Mouse (Mus musculus) liver, embryonic 13.5 days (tissue): ENCODE measurements at regions not wholly inside any gene's neighbourhood (a gene's known extent, or its start where the extent isn't known, plus 50 kb on each side); places are given as distances from the start of the nearest gene placed in this dataset.

Source experiments
- ATAC-seq: fragments of 200-750 bp; cut with Nextera tagmentation; 2 replicates; pipeline ENCODE4 v1.8.0; 2017; ENCODE audit warnings: low read depth, mild to moderate bottlenecking, moderate number of reproducible peaks, moderate library complexity
- DNase-seq: peaks from one replicate; pipeline ENCODE4 v3.0.0; 2022
- H3K27ac ChIP-seq: fragments of 300-500 bp; sonication (generic); 2 replicates; pipeline ENCODE4 v1.5.1; 2015; ENCODE audit warnings: moderate library complexity, mild to moderate bottlenecking, inconsistent platforms
- H3K27me3 ChIP-seq: fragments of 300-500 bp; sonication (generic); 2 replicates; pipeline ENCODE4 v1.6.1; 2015; ENCODE audit warnings: mild to moderate bottlenecking, inconsistent platforms
- H3K36me3 ChIP-seq: fragments of 300-500 bp; sonication (generic); 2 replicates; pipeline ENCODE4 v1.6.1; 2015; ENCODE audit warnings: mild to moderate bottlenecking, inconsistent platforms
- H3K4me1 ChIP-seq: fragments of 300-500 bp; sonication (generic); replicated peaks from 2 replicates; pipeline ENCODE4 v1.6.1; 2015; ENCODE audit warnings: inconsistent platforms
- H3K4me2 ChIP-seq: fragments of 300-500 bp; sonication (generic); 2 replicates; pipeline ENCODE4 v1.6.1; 2015; ENCODE audit warnings: inconsistent platforms, mild to moderate bottlenecking, moderate library complexity
- H3K4me3 ChIP-seq: fragments of 300-500 bp; sonication (generic); replicated peaks from 2 replicates; pipeline ENCODE4 v1.5.1; 2015; ENCODE audit warnings: mild to moderate bottlenecking, inconsistent platforms
- H3K9ac ChIP-seq: fragments of 300-500 bp; sonication (generic); 2 replicates; pipeline ENCODE4 v1.6.1; 2015; ENCODE audit warnings: mild to moderate bottlenecking, inconsistent platforms
- H3K9me3 ChIP-seq: fragments of 300-500 bp; sonication (generic); replicated peaks from 2 replicates; pipeline ENCODE4 v1.6.1; 2016; ENCODE audit warnings: inconsistent platforms
- WGBS: fragments of 180-500 bp; shearing (Covaris S2); methylation state at CpG from one replicate; pipeline ENCODE4 v1.1.7; 2015; ENCODE audit not compliant: insufficient replicate concordance; 5-methylcytosine and 5-hydroxymethylcytosine counted together

GRCm38 (mm10) chr9:31794911-31795310, 118.4 kb downstream of the Barx2 start:
- ATAC-seq = no peak
- H3K36me3 ChIP-seq = no peaks in the 10 kb centered on the region
- 53% methylated on average over 2 of the region's 2 CpGs for WGBS
- H3K9me3 ChIP-seq = no peaks in the 10 kb centered on the region
- H3K9ac ChIP-seq = no peak overlapping the region
- DNase-seq = no peak
- H3K4me2 ChIP-seq = no peak overlapping the region
- no peak overlapping the region for H3K4me3 ChIP-seq
- H3K27me3 ChIP-seq = no peaks in the 10 kb centered on the region
- H3K4me1 ChIP-seq = no peaks in the 10 kb centered on the region
- H3K27ac ChIP-seq = no peak overlapping the region

- Histone ChIP-seq H3K9me3 (no peaks in the 10 kb centered on the region), H3K4me2 (no peak overlapping the region), H3K9ac (no peak overlapping the region), H3K36me3 (no peaks in the 10 kb centered on the region), H3K4me3 (no peak overlapping the region), H3K4me1 (no peaks in the 10 kb centered on the region), H3K27ac (no peak overlapping the region), H3K27me3 (no peaks in the 10 kb centered on the region)
- ATAC-seq = no peak
- no peak for DNase-seq
- 67% methylated on average over 3 of the region's 3 CpGs for WGBS
These were observed 137.3 kb downstream of the Barx2 start for GRCm38 (mm10) chr9:31775956-31776355.

GRCm38 (mm10) chr9:31765401-31765800, 147.9 kb downstream of the Barx2 start:
- Histone ChIP-seq H3K4me2 (no peak overlapping the region), H3K27ac (no peak overlapping the region), H3K4me3 (no peak overlapping the region), H3K9me3 (no peaks in the 10 kb centered on the region), H3K4me1 (no peaks in the 10 kb centered on the region), H3K27me3 (no peaks in the 10 kb centered on the region), H3K36me3 (no peaks in the 10 kb centered on the region), H3K9ac (no peak overlapping the region)
- DNase-seq = no peak
- ATAC-seq = no peak
- WGBS = 73% methylated on average over 4 of the region's 4 CpGs

GRCm38 (mm10) chr9:31757894-31758561, 155.2 kb downstream of the Barx2 start:
- H3K9me3 ChIP-seq = no peaks in the 10 kb centered on the region
- H3K4me1 ChIP-seq = no peaks in the 10 kb centered on the region
- no peaks in the 10 kb centered on the region for H3K36me3 ChIP-seq
- H3K4me3 ChIP-seq = no peak overlapping the region
- no peak overlapping the region for H3K27ac ChIP-seq
- 58% methylated on average over 6 of the region's 6 CpGs for WGBS
- DNase-seq = no peak
- no peaks in the 10 kb centered on the region for H3K27me3 ChIP-seq
- no peak for ATAC-seq
- no peak overlapping the region for H3K9ac ChIP-seq
- H3K4me2 ChIP-seq = no peak overlapping the region

GRCm38 (mm10) chr9:31730443-31730842, 182.8 kb downstream of the Barx2 start:
- H3K9ac ChIP-seq = no peak overlapping the region
- no peaks in the 10 kb centered on the region for H3K9me3 ChIP-seq
- DNase-seq = no peak
- H3K4me3 ChIP-seq = no peak overlapping the region
- no peak overlapping the region for H3K4me2 ChIP-seq
- no peaks in the 10 kb centered on the region for H3K27me3 ChIP-seq
- no peaks in the 10 kb centered on the region for H3K4me1 ChIP-seq
- ATAC-seq = no peak
- no peaks in the 10 kb centered on the region for H3K36me3 ChIP-seq
- no peak overlapping the region for H3K27ac ChIP-seq

GRCm38 (mm10) chr9:31719309-31719708, 194.0 kb downstream of the Barx2 start:
- H3K9ac ChIP-seq = no peak overlapping the region
- no peak overlapping the region for H3K4me2 ChIP-seq
- H3K4me3 ChIP-seq = no peak overlapping the region
- H3K36me3 ChIP-seq = no peaks in the 10 kb centered on the region
- DNase-seq (no peak), ATAC-seq (no peak)
- H3K9me3 ChIP-seq = no peaks in the 10 kb centered on the region
- no peaks in the 10 kb centered on the region for H3K27me3 ChIP-seq
- no peaks in the 10 kb centered on the region for H3K4me1 ChIP-seq
- WGBS = 43% methylated on average over 6 of the region's 6 CpGs
- H3K27ac ChIP-seq = no peak overlapping the region

- ATAC-seq = no peak
- Histone ChIP-seq H3K9me3 (no peaks in the 10 kb centered on the region), H3K4me2 (no peak overlapping the region), H3K27ac (no peak overlapping the region), H3K4me1 (no peaks in the 10 kb centered on the region), H3K27me3 (no peaks in the 10 kb centered on the region), H3K4me3 (no peak overlapping the region), H3K9ac (no peak overlapping the region), H3K36me3 (no peaks in the 10 kb centered on the region)
- DNase-seq = no peak
- WGBS = 44% methylated on average over 2 of the region's 2 CpGs
These were observed 203.2 kb downstream of the Barx2 start for GRCm38 (mm10) chr9:31710022-31710421.

GRCm38 (mm10) chr9:31706688-31707087, 206.6 kb downstream of the Barx2 start:
- Histone ChIP-seq H3K4me2 (no peak overlapping the region), H3K36me3 (no peaks in the 10 kb centered on the region), H3K27ac (no peak overlapping the region), H3K27me3 (no peaks in the 10 kb centered on the region), H3K4me3 (no peak overlapping the region), H3K9ac (no peak overlapping the region), H3K9me3 (no peaks in the 10 kb centered on the region), H3K4me1 (no peaks in the 10 kb centered on the region)
- 64% methylated on average over 7 of the region's 7 CpGs for WGBS
- DNase-seq = no peak
- no peak for ATAC-seq

GRCm38 (mm10) chr9:31690921-31691475, 222.3 kb downstream of the Barx2 start:
- 56% methylated on average over 7 of the region's 7 CpGs for WGBS
- Histone ChIP-seq H3K36me3 (no peaks in the 10 kb centered on the region), H3K9me3 (no peaks in the 10 kb centered on the region), H3K9ac (no peak overlapping the region), H3K27me3 (no peaks in the 10 kb centered on the region), H3K4me3 (no peak overlapping the region), H3K4me1 (no peaks in the 10 kb centered on the region), H3K4me2 (no peak overlapping the region), H3K27ac (no peak overlapping the region)
- DNase-seq (no peak), ATAC-seq (no peak)

GRCm38 (mm10) chr9:31688398-31688705, 224.1 kb upstream of the Tmem45b start:
- 0 out of 2 replicates have a peak, but pooled peaks cover 2% of the 10 kb centered on the region for H3K4me1 ChIP-seq
- DNase-seq (no peak), ATAC-seq (no peak)
- peaks cover 1% of the 10 kb centered on the region; the same call in 1 of the 2 replicates for H3K27me3 ChIP-seq
- no peak overlapping the region for H3K4me3 ChIP-seq
- H3K36me3 ChIP-seq = no peaks in the 10 kb centered on the region
- peak overlapping the region; percentile 19; the same call in 1 of the 2 replicates for H3K4me2 ChIP-seq
- no peak overlapping the region for H3K27ac ChIP-seq
- no peak overlapping the region for H3K9ac ChIP-seq
- H3K9me3 ChIP-seq = no peaks in the 10 kb centered on the region
- WGBS = 15% methylated on average over 3 of the region's 3 CpGs

- H3K27me3 ChIP-seq = peaks cover 5% of the 10 kb centered on the region; the same call in 1 of the 2 replicates
- H3K4me1 ChIP-seq = 0 out of 2 replicates have a peak, but pooled peaks cover 4% of the 10 kb centered on the region
- H3K9me3 ChIP-seq = no peaks in the 10 kb centered on the region
- no peaks in the 10 kb centered on the region for H3K36me3 ChIP-seq
- ATAC-seq = no peak
- H3K4me2 ChIP-seq = peak overlapping the region; percentile 19; the same call in 1 of the 2 replicates
- H3K4me3 ChIP-seq = no peak overlapping the region
- no peak overlapping the region for H3K9ac ChIP-seq
- DNase-seq = no peak
- 25% methylated on average over 17 of the region's 17 CpGs for WGBS
- no peak overlapping the region for H3K27ac ChIP-seq
These were observed 223.6 kb upstream of the Tmem45b start for GRCm38 (mm10) chr9:31687686-31688397.

GRCm38 (mm10) chr9:31686466-31686865, 222.2 kb upstream of the Tmem45b start:
- H3K4me3 ChIP-seq = no peak overlapping the region
- H3K36me3 ChIP-seq = no peaks in the 10 kb centered on the region
- H3K4me2 ChIP-seq = no peak overlapping the region
- no peak overlapping the region for H3K9ac ChIP-seq
- H3K4me1 ChIP-seq = 0 out of 2 replicates have a peak, but pooled peaks cover 4% of the 10 kb centered on the region
- ATAC-seq (no peak), DNase-seq (no peak)
- peaks cover 5% of the 10 kb centered on the region; the same call in 1 of the 2 replicates for H3K27me3 ChIP-seq
- 58% methylated on average over 5 of the region's 5 CpGs for WGBS
- no peak overlapping the region for H3K27ac ChIP-seq
- no peaks in the 10 kb centered on the region for H3K9me3 ChIP-seq
